Mouse (Mus musculus): ENCODE measurements around the gene Arfgap2. TPM values are rescaled to one million over a fixed set of nuclear protein-coding genes. Genes with fewer than 3 reads are reported as not detected.

Arfgap2 gene
- polyA plus RNA-seq, 1 experiment from 2014 or later: 76.4 TPM

GRCm38 (mm10) chr2:91294226-91294625, 29.5 kb downstream of the Arfgap2 start:
- H3K9me3 ChIP-seq (replicated peaks; ENCODE audit: control insufficient read depth, low read length): no peaks in the 10 kb centered on the region
- H3K4me2 ChIP-seq (ENCODE audit: low read length): no peak overlapping the region
- H3K36me3 ChIP-seq (ENCODE audit: control insufficient read depth, insufficient read depth, low read length): no peaks in the 10 kb centered on the region; the same call in 1 of the 2 replicates
- 98% methylated on average over 3 of the region's 3 CpGs for WGBS
- H3K27ac ChIP-seq (ENCODE audit: low read depth, low read length): no peak overlapping the region
- H3K27me3 ChIP-seq (replicated peaks; ENCODE audit: control insufficient read depth, insufficient read depth, low read length): no peaks in the 10 kb centered on the region
- peaks cover 8% of the 10 kb centered on the region for H3K4me1 ChIP-seq (ENCODE audit: control insufficient read depth, insufficient read depth, low read length)
- H3K9ac ChIP-seq (ENCODE audit: low read length): no peak overlapping the region
- no peak overlapping the region for H3K4me3 ChIP-seq (ENCODE audit: low read depth, low read length)
- DNase-seq (ENCODE audit: low spot score) (no peak), ATAC-seq (no peak)

- 89% methylated on average over 5 of the region's 5 CpGs for WGBS
- ATAC-seq: no peak
- no peaks in the 10 kb centered on the region for H3K27me3 ChIP-seq (replicated peaks; ENCODE audit: control insufficient read depth, insufficient read depth, low read length)
These were observed 31.1 kb downstream of the Arfgap2 start for GRCm38 (mm10) chr2:91295895-91296294.

DNA sequence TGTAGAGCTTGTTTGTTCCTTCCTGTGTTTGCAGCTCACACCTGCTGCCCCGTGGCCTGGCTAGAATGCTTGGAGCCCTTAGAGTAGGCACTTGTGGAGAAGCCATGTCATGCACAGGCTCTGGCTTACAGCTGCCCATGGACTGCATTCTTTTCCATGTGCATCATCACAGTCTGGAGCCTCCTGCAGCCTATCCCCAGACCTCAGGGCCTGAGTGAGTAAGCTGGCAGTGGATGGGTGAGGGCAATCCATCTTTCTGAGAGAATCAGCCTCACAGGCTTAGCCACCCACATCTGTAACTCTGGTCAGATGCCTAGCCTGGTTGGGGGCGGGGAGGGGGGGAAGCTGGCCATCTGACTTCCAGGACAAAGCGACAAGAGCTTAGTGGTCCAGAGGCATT, 34.4 kb downstream of the Arfgap2 start:
- Histone ChIP-seq H3K27me3 (replicated peaks; ENCODE audit: control insufficient read depth, insufficient read depth, low read length) (no peaks in the 10 kb centered on the region), H3K36me3 (ENCODE audit: control insufficient read depth, insufficient read depth, low read length) (no peaks in the 10 kb centered on the region; the same call in 1 of the 2 replicates), H3K4me2 (ENCODE audit: low read length) (no peak overlapping the region), H3K27ac (ENCODE audit: low read depth, low read length) (no peak overlapping the region), H3K9me3 (replicated peaks; ENCODE audit: control insufficient read depth, low read length) (no peaks in the 10 kb centered on the region), H3K4me3 (ENCODE audit: low read depth, low read length) (no peak overlapping the region), H3K4me1 (ENCODE audit: control insufficient read depth, insufficient read depth, low read length) (no peaks in the 10 kb centered on the region), H3K9ac (ENCODE audit: low read length) (no peak overlapping the region)
- DNase-seq (ENCODE audit: low spot score) (no peak), ATAC-seq (no peak)
- 68% methylated on average over 3 of the region's 3 CpGs for WGBS

More at GRCm38 (mm10) chr2:91295895-91296294, 31.1 kb downstream of the Arfgap2 start:
- Histone ChIP-seq H3K4me2 (ENCODE audit: low read length) (no peak overlapping the region), H3K4me3 (ENCODE audit: low read depth, low read length) (no peak overlapping the region), H3K9ac (ENCODE audit: low read length) (no peak overlapping the region), H3K36me3 (ENCODE audit: control insufficient read depth, insufficient read depth, low read length) (no peaks in the 10 kb centered on the region; the same call in 1 of the 2 replicates), H3K4me1 (ENCODE audit: control insufficient read depth, insufficient read depth, low read length) (peaks cover 7% of the 10 kb centered on the region), H3K27ac (ENCODE audit: low read depth, low read length) (no peak overlapping the region), H3K9me3 (replicated peaks; ENCODE audit: control insufficient read depth, low read length) (no peaks in the 10 kb centered on the region)
- no peak for DNase-seq (ENCODE audit: low spot score)

DNA sequence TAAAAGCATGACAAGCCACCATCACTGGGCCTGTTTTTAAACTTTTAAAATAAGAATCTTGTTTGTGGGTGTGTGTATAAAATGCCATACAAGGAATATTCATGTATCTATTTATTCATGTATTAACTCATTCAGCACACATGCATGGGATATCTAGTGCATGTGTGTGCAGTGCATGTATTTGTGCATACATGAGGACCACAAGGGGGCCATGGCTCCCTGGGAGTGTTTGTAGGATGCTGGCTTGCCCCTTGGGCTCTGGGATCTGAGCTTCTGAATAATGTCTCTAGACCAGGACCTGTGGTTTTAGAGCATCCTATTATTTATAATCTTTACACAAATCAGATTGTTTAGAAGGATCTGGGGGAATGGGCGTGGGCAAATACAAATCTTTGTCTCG, 36.0 kb downstream of the Arfgap2 start:
- Histone ChIP-seq H3K4me3 (ENCODE audit: low read depth, low read length) (no peak overlapping the region), H3K9me3 (replicated peaks; ENCODE audit: control insufficient read depth, low read length) (no peaks in the 10 kb centered on the region), H3K9ac (ENCODE audit: low read length) (no peak overlapping the region), H3K4me1 (ENCODE audit: control insufficient read depth, insufficient read depth, low read length) (no peaks in the 10 kb centered on the region), H3K27me3 (replicated peaks; ENCODE audit: control insufficient read depth, insufficient read depth, low read length) (no peaks in the 10 kb centered on the region), H3K27ac (ENCODE audit: low read depth, low read length) (no peak overlapping the region), H3K4me2 (ENCODE audit: low read length) (no peak overlapping the region), H3K36me3 (ENCODE audit: control insufficient read depth, insufficient read depth, low read length) (no peaks in the 10 kb centered on the region)
- ATAC-seq (no peak), DNase-seq (ENCODE audit: low spot score) (no peak)
- 95% methylated on average over 2 of the region's 2 CpGs for WGBS

DNA sequence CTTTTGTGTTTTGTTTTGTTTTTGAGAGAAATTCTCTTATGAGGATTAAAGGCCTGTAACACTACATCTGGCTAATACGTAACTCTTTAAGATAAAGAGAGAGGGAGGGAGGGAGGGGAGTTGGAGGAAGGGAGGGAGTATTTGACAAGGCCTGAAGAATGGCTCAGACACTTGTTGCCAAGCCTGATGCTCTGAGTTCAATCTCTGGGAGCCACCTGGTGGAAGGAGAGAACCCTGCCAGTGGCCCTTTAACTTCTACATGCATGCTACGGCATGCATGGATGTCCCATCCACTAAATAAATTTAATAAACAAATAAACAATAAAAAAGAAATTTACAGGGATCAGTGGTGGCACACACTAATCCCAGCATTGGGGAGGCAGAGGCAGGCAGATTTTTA, 37.1 kb downstream of the Arfgap2 start:
- no peaks in the 10 kb centered on the region for H3K9me3 ChIP-seq (replicated peaks; ENCODE audit: control insufficient read depth, low read length)
- H3K4me2 ChIP-seq (ENCODE audit: low read length): no peak overlapping the region
- WGBS: 88% methylated on average over 2 of the region's 2 CpGs
- H3K36me3 ChIP-seq (ENCODE audit: control insufficient read depth, insufficient read depth, low read length): no peaks in the 10 kb centered on the region
- no peaks in the 10 kb centered on the region for H3K4me1 ChIP-seq (ENCODE audit: control insufficient read depth, insufficient read depth, low read length)
- no peak overlapping the region for H3K27ac ChIP-seq (ENCODE audit: low read depth, low read length)
- DNase-seq (ENCODE audit: low spot score) (no peak), ATAC-seq (no peak)
- H3K27me3 ChIP-seq (replicated peaks; ENCODE audit: control insufficient read depth, insufficient read depth, low read length): no peaks in the 10 kb centered on the region
- no peak overlapping the region for H3K4me3 ChIP-seq (ENCODE audit: low read depth, low read length)
- H3K9ac ChIP-seq (ENCODE audit: low read length): no peak overlapping the region

DNA sequence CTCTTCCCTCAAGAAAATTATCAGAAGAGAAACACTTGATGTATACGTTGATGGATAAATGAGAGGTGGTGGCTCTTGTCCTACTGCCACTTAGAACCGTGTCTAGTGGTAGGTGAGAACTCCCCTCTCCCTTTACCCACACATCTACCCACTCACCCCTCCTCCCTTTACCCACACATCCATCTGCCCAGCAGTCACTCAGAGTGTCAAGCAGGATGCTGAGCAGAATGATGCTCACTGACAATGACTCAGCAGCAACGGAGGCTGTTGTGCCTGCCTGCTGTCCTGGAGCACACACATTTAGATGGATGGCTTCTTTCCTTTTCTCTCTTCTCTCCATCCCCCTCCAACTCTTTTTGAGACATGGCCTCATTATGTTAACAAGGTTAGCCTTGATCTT, 38.1 kb downstream of the Arfgap2 start:
- H3K9me3 ChIP-seq (replicated peaks; ENCODE audit: control insufficient read depth, low read length): no peaks in the 10 kb centered on the region
- WGBS: 85% methylated on average over 3 of the region's 3 CpGs
- no peak for ATAC-seq

GRCm38 (mm10) chr2:91305926-91306325, 41.2 kb downstream of the Arfgap2 start:
- Histone ChIP-seq H3K27me3 (replicated peaks; ENCODE audit: control insufficient read depth, insufficient read depth, low read length) (no peaks in the 10 kb centered on the region), H3K36me3 (ENCODE audit: control insufficient read depth, insufficient read depth, low read length) (no peaks in the 10 kb centered on the region), H3K4me3 (ENCODE audit: low read depth, low read length) (no peak overlapping the region), H3K4me2 (ENCODE audit: low read length) (no peak overlapping the region), H3K9ac (ENCODE audit: low read length) (no peak overlapping the region), H3K9me3 (replicated peaks; ENCODE audit: control insufficient read depth, low read length) (no peaks in the 10 kb centered on the region), H3K4me1 (ENCODE audit: control insufficient read depth, insufficient read depth, low read length) (no peaks in the 10 kb centered on the region), H3K27ac (ENCODE audit: low read depth, low read length) (no peak overlapping the region)
- no peak for ATAC-seq
- no peak for DNase-seq (ENCODE audit: low spot score)
- WGBS: 96% methylated on average over 9 of the region's 9 CpGs

More for the DNA sequence above, 38.1 kb downstream of the Arfgap2 start:
- no peak for DNase-seq (ENCODE audit: low spot score)
- Histone ChIP-seq H3K36me3 (ENCODE audit: control insufficient read depth, insufficient read depth, low read length) (no peaks in the 10 kb centered on the region), H3K9ac (ENCODE audit: low read length) (no peak overlapping the region), H3K27ac (ENCODE audit: low read depth, low read length) (no peak overlapping the region), H3K4me1 (ENCODE audit: control insufficient read depth, insufficient read depth, low read length) (no peaks in the 10 kb centered on the region), H3K27me3 (replicated peaks; ENCODE audit: control insufficient read depth, insufficient read depth, low read length) (no peaks in the 10 kb centered on the region), H3K4me2 (ENCODE audit: low read length) (no peak overlapping the region), H3K4me3 (ENCODE audit: low read depth, low read length) (no peak overlapping the region)

DNA sequence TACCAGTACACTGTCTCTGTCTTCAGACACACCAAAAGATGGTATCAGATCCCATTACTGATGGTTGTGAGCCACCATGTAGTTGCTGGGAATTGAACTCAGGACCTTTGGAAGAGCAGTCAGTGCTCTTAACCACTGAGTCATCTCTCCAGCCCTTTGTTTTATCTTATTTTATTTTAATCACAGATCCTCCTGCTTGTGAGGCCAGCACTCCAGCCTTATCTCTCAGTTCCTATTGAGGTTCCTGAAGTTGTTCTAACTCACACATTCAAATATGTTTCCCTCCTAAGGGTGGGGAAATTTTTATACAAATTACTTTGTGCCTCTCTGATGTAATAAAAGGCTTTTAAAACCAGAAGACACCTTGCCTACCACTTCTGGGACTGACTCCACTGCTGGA, 41.8 kb downstream of the Arfgap2 start:
- Histone ChIP-seq H3K9ac (ENCODE audit: low read length) (no peak overlapping the region), H3K4me3 (ENCODE audit: low read depth, low read length) (no peak overlapping the region), H3K9me3 (replicated peaks; ENCODE audit: control insufficient read depth, low read length) (no peaks in the 10 kb centered on the region), H3K4me2 (ENCODE audit: low read length) (no peak overlapping the region), H3K27me3 (replicated peaks; ENCODE audit: control insufficient read depth, insufficient read depth, low read length) (no peaks in the 10 kb centered on the region), H3K27ac (ENCODE audit: low read depth, low read length) (no peak overlapping the region), H3K4me1 (ENCODE audit: control insufficient read depth, insufficient read depth, low read length) (no peaks in the 10 kb centered on the region), H3K36me3 (ENCODE audit: control insufficient read depth, insufficient read depth, low read length) (no peaks in the 10 kb centered on the region)
- DNase-seq (ENCODE audit: low spot score): no peak
- ATAC-seq: no peak

DNA sequence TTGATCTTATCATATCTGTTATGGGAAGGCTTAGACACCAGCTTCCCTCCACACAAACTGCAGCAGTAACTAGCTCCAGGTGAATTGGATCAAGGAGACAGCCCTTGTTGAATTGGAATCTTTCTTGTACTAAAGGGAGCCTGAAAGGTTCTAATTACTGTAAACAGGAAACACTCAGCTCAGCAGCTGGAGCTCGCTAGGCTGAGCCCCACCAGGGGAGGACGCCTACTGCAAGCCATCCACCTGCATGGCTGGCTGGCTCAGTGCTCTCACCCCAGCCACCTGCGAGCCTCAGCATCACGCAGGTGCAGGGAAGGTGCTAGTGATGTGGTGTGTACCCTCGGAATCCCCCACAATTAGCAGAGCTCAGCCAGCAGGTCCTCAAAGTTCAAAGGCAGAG, 43.9 kb downstream of the Arfgap2 start:
- Histone ChIP-seq H3K27me3 (replicated peaks; ENCODE audit: control insufficient read depth, insufficient read depth, low read length) (no peaks in the 10 kb centered on the region), H3K4me1 (ENCODE audit: control insufficient read depth, insufficient read depth, low read length) (no peaks in the 10 kb centered on the region), H3K9ac (ENCODE audit: low read length) (no peak overlapping the region), H3K27ac (ENCODE audit: low read depth, low read length) (no peak overlapping the region), H3K4me3 (ENCODE audit: low read depth, low read length) (no peak overlapping the region), H3K36me3 (ENCODE audit: control insufficient read depth, insufficient read depth, low read length) (no peaks in the 10 kb centered on the region), H3K9me3 (replicated peaks; ENCODE audit: control insufficient read depth, low read length) (no peaks in the 10 kb centered on the region), H3K4me2 (ENCODE audit: low read length) (no peak overlapping the region)
- ATAC-seq (no peak), DNase-seq (ENCODE audit: low spot score) (no peak)
- 49% methylated on average over 5 of the region's 5 CpGs for WGBS
